Comparison of ENCODE assay signal across 8 mouse cellular contexts in genomic region chr13:24049267-24050034, GRCm38 (mm10). TPM values are rescaled to one million over a fixed set of nuclear protein-coding genes. Genes with fewer than 3 reads are reported as not detected.
A peak's percentile ranks its signal among the peaks of the same experiment; 100 is the strongest.
DNase-seq lines count a peak whose midpoint lies in the region; ATAC-seq and TF ChIP-seq lines count a peak whose summit lies in the region.

No protein-coding gene starts in this region.

- H3K9ac ChIP-seq in liver, embryonic 12.5 days, result no peak overlapping the region
- H3K9ac ChIP-seq in intestine, embryonic 16.5 days (ENCODE audit: low read depth, low read length), result no peak overlapping the region

- peak; percentile 49 for DNase-seq in adrenal gland, postnatal 14 days
- no peak for DNase-seq in adrenal gland, adult 8-10 months
- peak; percentile 32 for DNase-seq in 3134 (ENCODE audit: extremely low read depth, insufficient read length, low spot score)
- peak; percentile 29 to 51 for DNase-seq in layer of hippocampus, postnatal 25 days (ENCODE audit: extremely low spot score in 1 of 2, low spot score in 1 of 2)
- DNase-seq in right cerebral cortex, adult 2 months (ENCODE audit: low spot score in 2 of 2), result peak; percentile 58 to 76

- no peak for TF ChIP-seq CTCF in cortical plate, adult 2 months (IDR thresholded peaks at IDR 0.05; ENCODE audit: extremely low read depth, insufficient read depth, low read length)

- no peaks in the 10 kb centered on the region for H3K36me3 ChIP-seq in liver, embryonic 12.5 days
- H3K36me3 ChIP-seq in intestine, embryonic 16.5 days (ENCODE audit: control insufficient read depth, insufficient read depth, low read length), result no peaks in the 10 kb centered on the region

- no peaks in the 10 kb centered on the region for H3K9me3 ChIP-seq in liver, embryonic 12.5 days (replicated peaks)
- H3K9me3 ChIP-seq in intestine, embryonic 16.5 days (ENCODE audit: control insufficient read depth, low read length), result no peaks in the 10 kb centered on the region

- 0 out of 2 replicates have a peak overlapping the region, but pooled peaks have one; percentile 26 for H3K27ac ChIP-seq in cortical plate, adult 2 months (ENCODE audit: insufficient read depth, low read length)
- H3K27ac ChIP-seq in liver, embryonic 12.5 days, result no peak overlapping the region
- H3K27ac ChIP-seq in intestine, embryonic 16.5 days (ENCODE audit: low read length), result no peak overlapping the region

- H3K4me3 ChIP-seq in cortical plate, adult 2 months (ENCODE audit: insufficient read depth, low read length), result no peak overlapping the region
- H3K4me3 ChIP-seq in liver, embryonic 12.5 days, result no peak overlapping the region
- H3K4me3 ChIP-seq in intestine, embryonic 16.5 days (ENCODE audit: low read length), result no peak overlapping the region

- H3K4me1 ChIP-seq in cortical plate, adult 2 months (ENCODE audit: control insufficient read depth, insufficient read depth, low read length), result peaks cover 9% of the 10 kb centered on the region
- H3K4me1 ChIP-seq in liver, embryonic 12.5 days, result no peaks in the 10 kb centered on the region
- no peaks in the 10 kb centered on the region for H3K4me1 ChIP-seq in intestine, embryonic 16.5 days (ENCODE audit: control insufficient read depth, insufficient read depth, low read length)

- H3K4me2 ChIP-seq in liver, embryonic 12.5 days, result no peak overlapping the region
- H3K4me2 ChIP-seq in intestine, embryonic 16.5 days (ENCODE audit: low read depth, low read length), result no peak overlapping the region

- ATAC-seq in liver, embryonic 12.5 days, result no peak
- ATAC-seq in intestine, embryonic 16.5 days, result no peak

- 83% methylated on average over 9 of the region's 9 CpGs for WGBS in liver, embryonic 12.5 days (ENCODE audit: insufficient replicate concordance)
- 72% methylated on average over 9 of the region's 9 CpGs for whole genome bisulfite sequencing in intestine, embryonic 16.5 days

- H3K27me3 ChIP-seq in liver, embryonic 12.5 days (replicated peaks), result peaks cover 5% of the 10 kb centered on the region
- no peaks in the 10 kb centered on the region for H3K27me3 ChIP-seq in intestine, embryonic 16.5 days (replicated peaks; ENCODE audit: control insufficient read depth, insufficient read depth, low read length)

- TF ChIP-seq POLR2A in cortical plate, adult 2 months (IDR thresholded peaks at IDR 0.05; ENCODE audit: extremely low read depth, insufficient read depth, low read length), result no peak

RNA-seq across cellular contexts. Expression of gene Scgn, which starts 58.4 kb away (rescaled TPM):
- total RNA-seq in adrenal gland, postnatal 14 days (2021), result 2.7 and 2.9 TPM in 2 replicates
- total RNA-seq in adrenal gland, adult 8-10 months (2022), result 1 to 10 TPM; 2.3 to 4.4 (median 3.1) TPM
- polyA plus RNA-seq in cortical plate, adult 2 months (2012; rRNA removed), result 0.42 and 0.62 TPM in 2 replicates
- 1 to 10 TPM; 1.0 to 2.2 TPM for total RNA-seq in layer of hippocampus, postnatal 25 days (2021)
- polyA plus RNA-seq in liver, embryonic 12.5 days (2016; fragmentation: Nextera tagmentation; extraction: Ambion mirVana), result not detected in 2 replicates
- 7.5 and 7.9 TPM in 2 replicates for polyA plus RNA-seq in intestine, embryonic 16.5 days (2015; fragmentation: Nextera tagmentation; extraction: Ambion mirVana)
